Mouse (Mus musculus) limb, embryonic 12.5 days (tissue): ENCODE measurements around the gene Sec14l3. TPM values are rescaled to one million over a fixed set of nuclear protein-coding genes. Genes with fewer than 3 reads are reported as not detected.

Experiments used
- ATAC-seq: fragments of 200-750 bp; cut with Nextera tagmentation; 2 replicates; pipeline ENCODE4 v1.8.0; 2017; ENCODE audit warnings: low read depth, moderate TSS enrichment; ENCODE audit not compliant: insufficient number of reproducible peaks, insufficient read depth, low FRiP score, low TSS enrichment
- H3K27ac ChIP-seq: fragments of 300-500 bp; sonication (generic); 2 replicates; pipeline ENCODE4 v1.5.1; 2016; ENCODE audit warnings: mild to moderate bottlenecking, moderate library complexity
- H3K27me3 ChIP-seq: fragments of 300-500 bp; sonication (generic); 2 replicates; pipeline ENCODE4 v1.6.1; 2016; ENCODE audit warnings: mild to moderate bottlenecking, moderate library complexity
- H3K36me3 ChIP-seq: fragments of 300-500 bp; sonication (generic); 2 replicates; pipeline ENCODE4 v1.6.1; 2016; ENCODE audit warnings: mild to moderate bottlenecking, moderate library complexity
- H3K4me1 ChIP-seq: fragments of 300-500 bp; sonication (generic); replicated peaks from 2 replicates; pipeline ENCODE4 v1.6.1; 2016
- H3K4me2 ChIP-seq: fragments of 300-500 bp; sonication (generic); 2 replicates; pipeline ENCODE4 v1.6.1; 2016; ENCODE audit warnings: mild to moderate bottlenecking, moderate library complexity
- H3K4me3 ChIP-seq: fragments of 300-500 bp; sonication (generic); replicated peaks from 2 replicates; pipeline ENCODE4 v1.5.1; 2016; ENCODE audit warnings: mild to moderate bottlenecking
- H3K9ac ChIP-seq: fragments of 300-500 bp; sonication (generic); replicated peaks from 2 replicates; pipeline ENCODE4 v1.6.1; 2016; ENCODE audit warnings: mild to moderate bottlenecking, moderate library complexity
- H3K9me3 ChIP-seq: fragments of 300-500 bp; sonication (generic); 2 replicates; pipeline ENCODE4 v1.6.1; 2016; ENCODE audit warnings: mild to moderate bottlenecking, moderate library complexity
- WGBS: fragments of 180-500 bp; shearing (Covaris S2); methylation state at CpG from one replicate; pipeline ENCODE4 v1.1.7; 2016; 5-methylcytosine and 5-hydroxymethylcytosine counted together
- polyA plus RNA-seq: library from polyadenylated mRNA; unstranded; fragments of >200 nt; fragmentation: Nextera tagmentation; extraction: Ambion mirVana; gene quantifications from 2 replicates; pipeline ENCODE4 v1.2.1, GENCODE M21; 2016

Sec14l3 gene
- polyA plus RNA-seq, 1 experiment from 2014 or later = not detected

DNA sequence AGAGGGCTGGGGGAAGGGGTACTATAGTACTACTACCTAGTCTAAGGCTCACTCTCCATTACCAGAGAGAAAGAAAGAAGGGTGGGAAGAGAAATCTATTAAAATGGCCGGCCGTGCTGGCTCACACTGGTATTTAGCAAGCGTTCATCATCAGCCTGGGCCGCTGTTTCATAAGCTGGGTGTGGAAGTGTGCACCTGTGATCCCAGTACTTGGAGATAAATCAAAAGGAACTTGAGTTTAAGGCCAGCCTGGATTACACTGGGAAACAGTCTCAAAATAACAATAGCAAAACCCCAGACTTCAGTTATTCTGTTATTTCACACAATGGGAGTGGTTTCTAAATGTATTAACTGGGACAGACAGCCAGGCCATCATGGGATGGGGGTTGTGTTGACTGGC, 2.1 kb upstream of the Sec14l3 start:
- 89% methylated on average over 4 of the region's 4 CpGs for WGBS
- ATAC-seq = no peak
- Histone ChIP-seq H3K4me2 (no peak overlapping the region), H3K9me3 (no peaks in the 10 kb centered on the region), H3K27ac (no peak overlapping the region), H3K9ac (no peak overlapping the region), H3K27me3 (no peaks in the 10 kb centered on the region), H3K36me3 (no peaks in the 10 kb centered on the region), H3K4me1 (no peaks in the 10 kb centered on the region), H3K4me3 (no peak overlapping the region)

GRCm38 (mm10) chr11:4062981-4063380, 1.7 kb upstream of the Sec14l3 start:
- H3K9ac ChIP-seq = no peak overlapping the region
- no peaks in the 10 kb centered on the region for H3K4me1 ChIP-seq
- H3K9me3 ChIP-seq = no peaks in the 10 kb centered on the region
- H3K27ac ChIP-seq = no peak overlapping the region
- no peaks in the 10 kb centered on the region for H3K27me3 ChIP-seq
- 36% methylated on average over 6 of the region's 6 CpGs for WGBS
- no peak overlapping the region for H3K4me3 ChIP-seq
- no peak overlapping the region for H3K4me2 ChIP-seq
- no peaks in the 10 kb centered on the region for H3K36me3 ChIP-seq
- ATAC-seq = no peak

DNA sequence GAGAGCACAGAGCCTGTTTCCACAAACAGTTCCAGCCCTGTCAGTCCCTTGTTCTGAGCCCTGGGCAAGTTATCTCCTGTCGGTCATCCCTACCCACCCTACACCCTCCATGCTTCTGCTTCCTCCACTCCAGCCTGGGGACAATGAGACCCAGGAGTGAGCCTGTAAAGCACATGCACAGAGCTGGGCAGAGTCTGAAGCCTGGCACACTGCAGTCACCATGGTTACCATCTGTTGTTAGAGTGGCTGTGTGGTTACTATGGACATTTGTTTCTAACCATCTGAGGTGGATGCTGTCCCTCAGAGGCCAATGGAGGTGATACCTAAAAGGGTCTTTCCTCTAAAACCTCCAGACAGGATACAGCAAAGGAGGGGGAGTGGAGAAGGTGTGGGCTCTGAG, 5.0 kb downstream of the Sec14l3 start:
- no peak for ATAC-seq
- H3K27me3 ChIP-seq = no peaks in the 10 kb centered on the region

GRCm38 (mm10) chr11:4076633-4077032, 12.0 kb downstream of the Sec14l3 start:
- H3K36me3 ChIP-seq = no peaks in the 10 kb centered on the region
- no peak overlapping the region for H3K4me3 ChIP-seq
- no peaks in the 10 kb centered on the region for H3K4me1 ChIP-seq
- no peak for ATAC-seq
- H3K9me3 ChIP-seq = no peaks in the 10 kb centered on the region
- no peaks in the 10 kb centered on the region for H3K27me3 ChIP-seq
- no peak overlapping the region for H3K9ac ChIP-seq
- H3K4me2 ChIP-seq = no peak overlapping the region
- H3K27ac ChIP-seq = no peak overlapping the region
- 11% methylated on average over 8 of the region's 8 CpGs for WGBS

More for the DNA sequence above, 5.0 kb downstream of the Sec14l3 start:
- Histone ChIP-seq H3K4me3 (no peak overlapping the region), H3K27ac (no peak overlapping the region), H3K36me3 (no peaks in the 10 kb centered on the region), H3K9ac (no peak overlapping the region), H3K4me2 (no peak overlapping the region), H3K9me3 (no peaks in the 10 kb centered on the region), H3K4me1 (no peaks in the 10 kb centered on the region)
- WGBS = 76% methylated on average over 1 of the region's 1 CpGs

- Histone ChIP-seq H3K36me3 (no peaks in the 10 kb centered on the region), H3K27me3 (no peaks in the 10 kb centered on the region), H3K4me2 (no peak overlapping the region), H3K4me1 (no peaks in the 10 kb centered on the region), H3K4me3 (no peak overlapping the region), H3K9me3 (no peaks in the 10 kb centered on the region), H3K27ac (no peak overlapping the region), H3K9ac (no peak overlapping the region)
- WGBS = 86% methylated on average over 7 of the region's 7 CpGs
- ATAC-seq = no peak
These were observed 13.8 kb downstream of the Sec14l3 start for GRCm38 (mm10) chr11:4078267-4078933.

GRCm38 (mm10) chr11:4080219-4080618, 15.6 kb downstream of the Sec14l3 start:
- no peak for ATAC-seq
- Histone ChIP-seq H3K27ac (no peak overlapping the region), H3K9ac (no peak overlapping the region), H3K4me1 (no peaks in the 10 kb centered on the region), H3K4me3 (no peak overlapping the region), H3K9me3 (no peaks in the 10 kb centered on the region), H3K36me3 (no peaks in the 10 kb centered on the region), H3K27me3 (no peaks in the 10 kb centered on the region), H3K4me2 (no peak overlapping the region)
- WGBS = 14% methylated on average over 4 of the region's 4 CpGs

- WGBS = 32% methylated on average over 5 of the region's 5 CpGs
- no peak overlapping the region for H3K4me2 ChIP-seq
- no peaks in the 10 kb centered on the region for H3K9me3 ChIP-seq
- no peak overlapping the region for H3K9ac ChIP-seq
- no peak overlapping the region for H3K4me3 ChIP-seq
- H3K36me3 ChIP-seq = no peaks in the 10 kb centered on the region
- H3K27me3 ChIP-seq = no peaks in the 10 kb centered on the region
- H3K27ac ChIP-seq = no peak overlapping the region
- no peaks in the 10 kb centered on the region for H3K4me1 ChIP-seq
- no peak for ATAC-seq
These were observed 18.9 kb downstream of the Sec14l3 start for GRCm38 (mm10) chr11:4083316-4084078.

GRCm38 (mm10) chr11:4086246-4086645, 21.6 kb downstream of the Sec14l3 start:
- Histone ChIP-seq H3K4me2 (no peak overlapping the region), H3K36me3 (peaks cover 4% of the 10 kb centered on the region; the same call in 1 of the 2 replicates), H3K4me3 (no peak overlapping the region), H3K4me1 (no peaks in the 10 kb centered on the region), H3K9me3 (no peaks in the 10 kb centered on the region), H3K9ac (no peak overlapping the region), H3K27me3 (no peaks in the 10 kb centered on the region), H3K27ac (no peak overlapping the region)
- whole genome bisulfite sequencing = 73% methylated on average over 1 of the region's 1 CpGs
- ATAC-seq = no peak

DNA sequence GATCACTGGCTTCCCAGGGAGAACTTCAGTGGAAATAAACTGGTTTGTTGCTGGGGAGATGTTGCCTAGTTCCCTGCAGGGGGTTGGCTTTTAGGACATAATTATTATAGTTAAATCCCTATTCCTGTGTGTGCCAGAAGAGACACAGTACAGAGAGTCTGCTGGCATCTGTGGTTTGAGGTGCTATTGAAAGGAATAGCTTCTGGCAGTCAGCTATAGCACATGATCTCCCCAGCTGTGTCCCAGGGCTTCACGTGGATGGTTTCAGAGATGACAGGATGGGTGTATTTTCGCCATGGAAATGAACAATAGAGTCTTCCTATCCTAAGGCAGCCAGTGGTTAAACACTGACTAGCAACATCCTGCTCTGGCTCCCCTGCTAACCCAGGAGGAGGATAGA, 22.6 kb downstream of the Sec14l3 start:
- no peaks in the 10 kb centered on the region for H3K27me3 ChIP-seq
- WGBS = 55% methylated on average over 2 of the region's 2 CpGs
- peaks cover 7% of the 10 kb centered on the region; the same call in 1 of the 2 replicates for H3K36me3 ChIP-seq
- H3K9ac ChIP-seq = no peak overlapping the region
- no peaks in the 10 kb centered on the region for H3K9me3 ChIP-seq
- H3K4me1 ChIP-seq = no peaks in the 10 kb centered on the region
- no peak overlapping the region for H3K4me2 ChIP-seq
- H3K4me3 ChIP-seq = no peak overlapping the region
- H3K27ac ChIP-seq = no peak overlapping the region
- no peak for ATAC-seq

GRCm38 (mm10) chr11:4093459-4094377, 29.1 kb downstream of the Sec14l3 start:
- Histone ChIP-seq H3K9me3 (no peaks in the 10 kb centered on the region), H3K4me2 (peak overlapping the region; percentile 86; the same call in 1 of the 2 replicates), H3K4me3 (no peak overlapping the region), H3K9ac (no peak overlapping the region), H3K27ac (no peak overlapping the region), H3K36me3 (peaks cover 7% of the 10 kb centered on the region; the same call in 1 of the 2 replicates), H3K4me1 (peaks cover 22% of the 10 kb centered on the region), H3K27me3 (no peaks in the 10 kb centered on the region)
- WGBS = 86% methylated on average over 18 of the region's 18 CpGs
- no peak for ATAC-seq
